Mouse (Mus musculus) hindbrain, embryonic 10.5 days (tissue): ENCODE results near the gene Dip2c. TPM values are rescaled to one million over a fixed set of nuclear protein-coding genes. Genes with fewer than 3 reads are reported as not detected.

Source experiments
- DNase-seq: peaks from one replicate; pipeline ENCODE4 v3.0.0-alpha.2; 2017; ENCODE audit warnings: low spot score
- H3K27ac ChIP-seq: fragments of 300-500 bp; sonication (generic); 2 replicates; pipeline ENCODE4 v1.5.1; 2016; ENCODE audit warnings: mild to moderate bottlenecking, moderate library complexity
- H3K27me3 ChIP-seq: fragments of 300-500 bp; sonication (generic); 2 replicates; pipeline ENCODE4 v1.6.1; 2016; ENCODE audit warnings: mild to moderate bottlenecking; ENCODE audit not compliant: poor library complexity, insufficient read depth, severe bottlenecking
- H3K36me3 ChIP-seq: fragments of 300-500 bp; sonication (generic); 2 replicates; pipeline ENCODE4 v1.6.1; 2016; ENCODE audit warnings: mild to moderate bottlenecking, moderate library complexity
- H3K4me1 ChIP-seq: fragments of 300-500 bp; sonication (generic); replicated peaks from 2 replicates; pipeline ENCODE4 v1.6.1; 2016; ENCODE audit warnings: mild to moderate bottlenecking
- H3K4me3 ChIP-seq: fragments of 300-500 bp; sonication (generic); 2 replicates; pipeline ENCODE4 v1.5.1; 2016; ENCODE audit warnings: mild to moderate bottlenecking, moderate library complexity
- H3K9me3 ChIP-seq: fragments of 300-500 bp; sonication (generic); 2 replicates; pipeline ENCODE4 v1.6.1; 2016; ENCODE audit warnings: mild to moderate bottlenecking, moderate library complexity
- WGBS: fragments of 180-500 bp; shearing (Covaris S2); methylation state at CpG from one replicate; pipeline ENCODE4 v1.1.7; 2016; 5-methylcytosine and 5-hydroxymethylcytosine counted together
- polyA plus RNA-seq: library from polyadenylated mRNA; unstranded; fragments of >200 nt; fragmentation: Nextera tagmentation; extraction: Ambion mirVana; gene quantifications from 2 replicates; pipeline ENCODE4 v1.2.1, GENCODE M21; 2016

Dip2c gene
- polyA plus RNA-seq, result 4.9 and 5.8 TPM in 2 replicates

GRCm38 (mm10) chr13:9276322-9276855 lies at the start of gene Dip2c:
Gene Dip2c, plus strand, starts transcription at chr13:9276528.
- no peak for DNase-seq
- no peaks in the 10 kb centered on the region for H3K9me3 ChIP-seq
- H3K36me3 ChIP-seq, result no peaks in the 10 kb centered on the region
- H3K4me1 ChIP-seq, result peaks cover 30% of the 10 kb centered on the region
- H3K4me3 ChIP-seq, result peak within 1 kb of the TSS; percentile 70
- no peaks in the 10 kb centered on the region for H3K27me3 ChIP-seq
- under 1% methylated on average over 67 of the region's 67 CpGs for WGBS
- H3K27ac ChIP-seq, result peak within 1 kb of the TSS; percentile 96

- Histone ChIP-seq H3K27ac (no peak overlapping the region), H3K9me3 (no peaks in the 10 kb centered on the region), H3K4me1 (no peaks in the 10 kb centered on the region), H3K27me3 (no peaks in the 10 kb centered on the region), H3K36me3 (no peaks in the 10 kb centered on the region), H3K4me3 (no peak overlapping the region)
- WGBS, result 85% methylated on average over 5 of the region's 5 CpGs
- no peak for DNase-seq
These were observed 49.2 kb upstream of the Dip2c start for GRCm38 (mm10) chr13:9227078-9227477.

GRCm38 (mm10) chr13:9237495-9237894 lies 38.8 kb upstream of the Dip2c start:
- 94% methylated on average over 7 of the region's 7 CpGs for WGBS
- no peak for DNase-seq
- Histone ChIP-seq H3K4me1 (no peaks in the 10 kb centered on the region), H3K4me3 (no peak overlapping the region), H3K36me3 (no peaks in the 10 kb centered on the region), H3K27ac (no peak overlapping the region), H3K27me3 (no peaks in the 10 kb centered on the region), H3K9me3 (no peaks in the 10 kb centered on the region)

GRCm38 (mm10) chr13:9239127-9239526 lies 37.2 kb upstream of the Dip2c start:
- 87% methylated on average over 5 of the region's 5 CpGs for whole genome bisulfite sequencing
- Histone ChIP-seq H3K27me3 (no peaks in the 10 kb centered on the region), H3K4me1 (no peaks in the 10 kb centered on the region), H3K9me3 (no peaks in the 10 kb centered on the region), H3K4me3 (no peak overlapping the region), H3K27ac (no peak overlapping the region), H3K36me3 (no peaks in the 10 kb centered on the region)
- no peak for DNase-seq

GRCm38 (mm10) chr13:9239631-9240236 lies 36.6 kb upstream of the Dip2c start:
- Histone ChIP-seq H3K36me3 (no peaks in the 10 kb centered on the region), H3K4me3 (no peak overlapping the region)
- WGBS, result 90% methylated on average over 12 of the region's 12 CpGs

GRCm38 (mm10) chr13:9261748-9262147 lies 14.6 kb upstream of the Dip2c start:
- 80% methylated on average over 4 of the region's 4 CpGs for WGBS
- DNase-seq, result no peak
- H3K4me1 ChIP-seq, result no peaks in the 10 kb centered on the region
- no peak overlapping the region for H3K27ac ChIP-seq
- no peaks in the 10 kb centered on the region for H3K27me3 ChIP-seq
- no peaks in the 10 kb centered on the region for H3K9me3 ChIP-seq
- H3K4me3 ChIP-seq, result no peak overlapping the region
- no peaks in the 10 kb centered on the region for H3K36me3 ChIP-seq

More at GRCm38 (mm10) chr13:9239631-9240236, 36.6 kb upstream of the Dip2c start:
- Histone ChIP-seq H3K4me1 (no peaks in the 10 kb centered on the region), H3K9me3 (no peaks in the 10 kb centered on the region), H3K27ac (no peak overlapping the region), H3K27me3 (no peaks in the 10 kb centered on the region)
- DNase-seq, result no peak

GRCm38 (mm10) chr13:9265516-9265915 lies 10.8 kb upstream of the Dip2c start:
- Histone ChIP-seq H3K4me1 (no peaks in the 10 kb centered on the region), H3K27ac (no peak overlapping the region), H3K9me3 (no peaks in the 10 kb centered on the region), H3K27me3 (no peaks in the 10 kb centered on the region), H3K36me3 (no peaks in the 10 kb centered on the region), H3K4me3 (no peak overlapping the region)
- DNase-seq, result no peak
- WGBS, result 92% methylated on average over 5 of the region's 5 CpGs

- Histone ChIP-seq H3K4me1 (peaks cover 34% of the 10 kb centered on the region), H3K9me3 (no peaks in the 10 kb centered on the region), H3K27me3 (no peaks in the 10 kb centered on the region), H3K4me3 (peak overlapping the region; percentile 70), H3K27ac (peak overlapping the region; percentile 96), H3K36me3 (no peaks in the 10 kb centered on the region)
- peak; percentile 86 for DNase-seq
- under 1% methylated on average over 75 of the region's 75 CpGs for WGBS
These were observed 710 bp downstream of the Dip2c start for GRCm38 (mm10) chr13:9276856-9277620.

- Histone ChIP-seq H3K27ac (peak overlapping the region; percentile 96), H3K4me1 (peaks cover 34% of the 10 kb centered on the region), H3K9me3 (no peaks in the 10 kb centered on the region), H3K36me3 (no peaks in the 10 kb centered on the region), H3K27me3 (no peaks in the 10 kb centered on the region), H3K4me3 (peak overlapping the region; percentile 70)
- 2% methylated on average over 15 of the region's 15 CpGs for WGBS
- no peak for DNase-seq
These were observed 1.3 kb downstream of the Dip2c start for GRCm38 (mm10) chr13:9277621-9277960.

- 88% methylated on average over 5 of the region's 5 CpGs for WGBS
- Histone ChIP-seq H3K27ac (no peak overlapping the region), H3K36me3 (no peaks in the 10 kb centered on the region), H3K27me3 (no peaks in the 10 kb centered on the region), H3K9me3 (no peaks in the 10 kb centered on the region), H3K4me1 (peaks cover 34% of the 10 kb centered on the region), H3K4me3 (peak overlapping the region; percentile 70)
- DNase-seq, result no peak
These were observed 2.3 kb downstream of the Dip2c start for GRCm38 (mm10) chr13:9278636-9279035.

- peak; percentile 4 for DNase-seq
- Histone ChIP-seq H3K4me3 (no peak overlapping the region), H3K4me1 (peaks cover 23% of the 10 kb centered on the region), H3K36me3 (no peaks in the 10 kb centered on the region), H3K27me3 (no peaks in the 10 kb centered on the region), H3K9me3 (no peaks in the 10 kb centered on the region), H3K27ac (no peak overlapping the region)
- WGBS, result 74% methylated on average over 13 of the region's 13 CpGs
These were observed 6.7 kb downstream of the Dip2c start for GRCm38 (mm10) chr13:9283050-9283449.

GRCm38 (mm10) chr13:9289916-9290315 lies 13.6 kb downstream of the Dip2c start:
- Histone ChIP-seq H3K9me3 (no peaks in the 10 kb centered on the region), H3K4me3 (no peak overlapping the region), H3K27ac (no peak overlapping the region), H3K4me1 (no peaks in the 10 kb centered on the region), H3K36me3 (no peaks in the 10 kb centered on the region), H3K27me3 (no peaks in the 10 kb centered on the region)
- DNase-seq, result no peak
- WGBS, result 70% methylated on average over 2 of the region's 2 CpGs

- Histone ChIP-seq H3K4me1 (no peaks in the 10 kb centered on the region), H3K27ac (no peak overlapping the region), H3K4me3 (no peak overlapping the region), H3K27me3 (no peaks in the 10 kb centered on the region), H3K36me3 (no peaks in the 10 kb centered on the region), H3K9me3 (no peaks in the 10 kb centered on the region)
- DNase-seq, result no peak
- WGBS, result 89% methylated on average over 6 of the region's 6 CpGs
These were observed 20.0 kb downstream of the Dip2c start for GRCm38 (mm10) chr13:9296285-9296684.
